Mouse (Mus musculus) limb, embryonic 14.5 days (tissue): ENCODE results near the gene Gper1. TPM values are rescaled to one million over a fixed set of nuclear protein-coding genes. Genes with fewer than 3 reads are reported as not detected.

Experiments used
- ATAC-seq: fragments of 200-750 bp; cut with Nextera tagmentation; 2 replicates; pipeline ENCODE4 v1.8.0; 2017; ENCODE audit warnings: low read depth, moderate number of reproducible peaks, moderate TSS enrichment; ENCODE audit not compliant: low FRiP score
- DNase-seq: peaks from one replicate; pipeline ENCODE4 v3.0.0-alpha.2; 2015; ENCODE audit warnings: low spot score
- H3K27ac ChIP-seq: fragments of 300-500 bp; sonication (generic); replicated peaks from 2 replicates; pipeline ENCODE4 v1.5.1; 2014; ENCODE audit warnings: low read depth, mild to moderate bottlenecking, low read length, moderate library complexity, mixed read lengths
- H3K27me3 ChIP-seq: fragments of 300-500 bp; sonication (generic); 2 replicates; pipeline ENCODE4 v1.6.1; 2014; ENCODE audit warnings: low read length, mixed read lengths; ENCODE audit not compliant: control insufficient read depth, insufficient read depth
- H3K36me3 ChIP-seq: fragments of 300-500 bp; sonication (generic); 2 replicates; pipeline ENCODE4 v1.6.1; 2014; ENCODE audit warnings: mild to moderate bottlenecking, low read length, moderate library complexity, mixed read lengths; ENCODE audit not compliant: control insufficient read depth, insufficient read depth
- H3K4me1 ChIP-seq: fragments of 300-500 bp; sonication (generic); 2 replicates; pipeline ENCODE4 v1.6.1; 2014; ENCODE audit warnings: antibody characterized with exemption, low read length, mixed read lengths; ENCODE audit not compliant: control insufficient read depth, insufficient read depth
- H3K4me2 ChIP-seq: fragments of 300-500 bp; sonication (generic); replicated peaks from 2 replicates; pipeline ENCODE4 v1.6.1; 2014; ENCODE audit warnings: low read depth, mild to moderate bottlenecking, low read length, moderate library complexity; ENCODE audit not compliant: severe bottlenecking
- H3K4me3 ChIP-seq: fragments of 300-500 bp; sonication (generic); replicated peaks from 2 replicates; pipeline ENCODE4 v1.5.1; 2014; ENCODE audit warnings: low read length
- H3K9ac ChIP-seq: fragments of 300-500 bp; sonication (generic); 2 replicates; pipeline ENCODE4 v1.6.1; 2014; ENCODE audit warnings: mild to moderate bottlenecking, low read depth, low read length, moderate library complexity; ENCODE audit not compliant: severe bottlenecking
- H3K9me3 ChIP-seq: fragments of 300-500 bp; sonication (generic); 2 replicates; pipeline ENCODE4 v1.6.1; 2016; ENCODE audit warnings: low read length; ENCODE audit not compliant: control insufficient read depth
- POLR2A ChIP-seq: fragments of 200-500 bp; IDR thresholded peaks from 2 replicates; pipeline ENCODE4 v1.8.0; 2012; ENCODE audit warnings: inconsistent platforms, mild to moderate bottlenecking, moderate library complexity, borderline replicate concordance; ENCODE audit not compliant: insufficient read depth, insufficient read length; ENCODE audit errors: extremely low read depth
- WGBS: fragments of 180-500 bp; shearing (Covaris S2); extraction: QIAGEN DNeasy Blood & Tissue Kit; methylation state at CpG from one replicate; pipeline ENCODE4 v1.1.7; 2014; 5-methylcytosine and 5-hydroxymethylcytosine counted together
- polyA plus RNA-seq, 2 experiments: library from polyadenylated mRNA; depleted of rRNA in 1 of 2; stranded (reverse) in 1 of 2; unstranded in 1 of 2; fragments of >200 nt; fragmentation: Nextera tagmentation in 1 of 2; extraction: Ambion mirVana in 1 of 2; gene quantifications; 2 replicates each; pipeline versions ENCODE4 v1.2.1 to v1.2.3; 2012 to 2014

Gper1 gene
- polyA plus RNA-seq, 2 experiments: 4.7 to 6.7 TPM

- ATAC-seq: no peak
- no peak for TF ChIP-seq POLR2A
- H3K27me3 ChIP-seq: no peaks in the 10 kb centered on the region
- WGBS: 71% methylated on average over 12 of the region's 12 CpGs
- peaks cover 25% of the 10 kb centered on the region for H3K4me1 ChIP-seq
- H3K9ac ChIP-seq: no peak overlapping the region
- no peak overlapping the region for H3K4me2 ChIP-seq
- DNase-seq: peak; percentile 25
- no peak overlapping the region for H3K4me3 ChIP-seq
- H3K36me3 ChIP-seq: no peaks in the 10 kb centered on the region
- no peaks in the 10 kb centered on the region for H3K9me3 ChIP-seq
- no peak overlapping the region for H3K27ac ChIP-seq
These were observed 13.5 kb upstream of the Gper1 start for GRCm38 (mm10) chr5:139409412-139409811.

- peaks cover 25% of the 10 kb centered on the region for H3K4me1 ChIP-seq
- 0 out of 2 replicates have a peak, but pooled peaks cover 5% of the 10 kb centered on the region for H3K36me3 ChIP-seq
- ATAC-seq (no peak), DNase-seq (no peak)
- no peak overlapping the region for H3K27ac ChIP-seq
- no peaks in the 10 kb centered on the region for H3K9me3 ChIP-seq
- no peak overlapping the region for H3K4me3 ChIP-seq
- no peak overlapping the region for H3K9ac ChIP-seq
- no peak overlapping the region for H3K4me2 ChIP-seq
- no peaks in the 10 kb centered on the region for H3K27me3 ChIP-seq
- 89% methylated on average over 4 of the region's 4 CpGs for WGBS
- no peak for TF ChIP-seq POLR2A
These were observed 12.9 kb upstream of the Gper1 start for GRCm38 (mm10) chr5:139410056-139410455.

- H3K36me3 ChIP-seq: 0 out of 2 replicates have a peak, but pooled peaks cover 7% of the 10 kb centered on the region
- no peak overlapping the region for H3K4me2 ChIP-seq
- no peaks in the 10 kb centered on the region for H3K27me3 ChIP-seq
- H3K27ac ChIP-seq: no peak overlapping the region
- WGBS: 93% methylated on average over 6 of the region's 6 CpGs
- H3K9ac ChIP-seq: no peak overlapping the region
- TF ChIP-seq POLR2A: no peak
- no peak for DNase-seq
- ATAC-seq: no peak
- no peaks in the 10 kb centered on the region for H3K9me3 ChIP-seq
- H3K4me3 ChIP-seq: no peak overlapping the region
- peaks cover 22% of the 10 kb centered on the region for H3K4me1 ChIP-seq
These were observed 11.8 kb upstream of the Gper1 start for GRCm38 (mm10) chr5:139411117-139411516.

- Histone ChIP-seq H3K4me3 (no peak overlapping the region), H3K4me1 (peaks cover 22% of the 10 kb centered on the region), H3K9ac (no peak overlapping the region), H3K27me3 (no peaks in the 10 kb centered on the region), H3K9me3 (no peaks in the 10 kb centered on the region), H3K36me3 (0 out of 2 replicates have a peak, but pooled peaks cover 7% of the 10 kb centered on the region), H3K27ac (no peak overlapping the region), H3K4me2 (no peak overlapping the region)
- TF ChIP-seq POLR2A: no peak
- no peak for DNase-seq
- ATAC-seq: no peak
- WGBS: 78% methylated on average over 15 of the region's 15 CpGs
These were observed 11.2 kb upstream of the Gper1 start for GRCm38 (mm10) chr5:139411665-139412314.

- Histone ChIP-seq H3K9me3 (no peaks in the 10 kb centered on the region), H3K4me1 (0 out of 2 replicates have a peak, but pooled peaks cover 9% of the 10 kb centered on the region), H3K27me3 (no peaks in the 10 kb centered on the region), H3K4me2 (no peak overlapping the region), H3K36me3 (0 out of 2 replicates have a peak, but pooled peaks cover 7% of the 10 kb centered on the region), H3K4me3 (no peak overlapping the region), H3K9ac (no peak overlapping the region), H3K27ac (no peak overlapping the region)
- 37% methylated on average over 4 of the region's 4 CpGs for WGBS
- no peak for DNase-seq
- TF ChIP-seq POLR2A: no peak
- no peak for ATAC-seq
These were observed 9.4 kb upstream of the Gper1 start for GRCm38 (mm10) chr5:139413545-139413944.
